Mouse (Mus musculus) hindbrain, embryonic 11.5 days (tissue): ENCODE measurements around the gene Kat5. TPM values are rescaled to one million over a fixed set of nuclear protein-coding genes. Genes with fewer than 3 reads are reported as not detected.
A peak's percentile ranks its signal among the peaks of the same experiment; 100 is the strongest.

Experiments
- ATAC-seq: fragments of 200-750 bp; cut with Nextera tagmentation; 2 replicates; pipeline ENCODE4 v1.8.0; 2017; ENCODE audit warnings: mild to moderate bottlenecking, moderate TSS enrichment, moderate library complexity; ENCODE audit not compliant: low FRiP score
- DNase-seq: peaks from one replicate; pipeline ENCODE4 v3.0.0-alpha.2; 2015; ENCODE audit warnings: low spot score
- H3K27ac ChIP-seq: fragments of 300-500 bp; sonication (generic); 2 replicates; pipeline ENCODE4 v1.5.1; 2014; ENCODE audit warnings: mild to moderate bottlenecking, low read depth, low read length
- H3K27me3 ChIP-seq: fragments of 300-500 bp; sonication (generic); 2 replicates; pipeline ENCODE4 v1.6.1; 2014; ENCODE audit warnings: mild to moderate bottlenecking, low read length, moderate library complexity, mixed read lengths; ENCODE audit not compliant: control insufficient read depth, insufficient read depth
- H3K36me3 ChIP-seq: fragments of 300-500 bp; sonication (generic); 2 replicates; pipeline ENCODE4 v1.6.1; 2014; ENCODE audit warnings: mild to moderate bottlenecking, low read length, moderate library complexity, mixed read lengths; ENCODE audit not compliant: control insufficient read depth, insufficient read depth
- H3K4me1 ChIP-seq: fragments of 300-500 bp; sonication (generic); replicated peaks from 2 replicates; pipeline ENCODE4 v1.6.1; 2014; ENCODE audit warnings: low read length, mixed read lengths; ENCODE audit not compliant: control insufficient read depth, insufficient read depth
- H3K4me2 ChIP-seq: fragments of 300-500 bp; sonication (generic); replicated peaks from 2 replicates; pipeline ENCODE4 v1.6.1; 2014; ENCODE audit warnings: mild to moderate bottlenecking, low read depth, low read length
- H3K4me3 ChIP-seq: fragments of 300-500 bp; sonication (generic); 2 replicates; pipeline ENCODE4 v1.5.1; 2014; ENCODE audit warnings: low read depth, low read length
- H3K9ac ChIP-seq: fragments of 300-500 bp; sonication (generic); 2 replicates; pipeline ENCODE4 v1.6.1; 2014; ENCODE audit warnings: low read depth, low read length
- H3K9me3 ChIP-seq: fragments of 300-500 bp; sonication (generic); 2 replicates; pipeline ENCODE4 v1.6.1; 2016; ENCODE audit warnings: low read length; ENCODE audit not compliant: control insufficient read depth
- WGBS: fragments of 180-500 bp; shearing (Covaris S2); extraction: QIAGEN DNeasy Blood & Tissue Kit; methylation state at CpG from one replicate; pipeline ENCODE4 v1.1.7; 2014; 5-methylcytosine and 5-hydroxymethylcytosine counted together
- polyA plus RNA-seq: library from polyadenylated mRNA; unstranded; fragments of >200 nt; fragmentation: Nextera tagmentation; extraction: Ambion mirVana; gene quantifications from 2 replicates; pipeline ENCODE4 v1.2.1, GENCODE M21; 2014

Kat5 gene
- polyA plus RNA-seq, 1 experiment from 2014 or later: 36.9 TPM

DNA sequence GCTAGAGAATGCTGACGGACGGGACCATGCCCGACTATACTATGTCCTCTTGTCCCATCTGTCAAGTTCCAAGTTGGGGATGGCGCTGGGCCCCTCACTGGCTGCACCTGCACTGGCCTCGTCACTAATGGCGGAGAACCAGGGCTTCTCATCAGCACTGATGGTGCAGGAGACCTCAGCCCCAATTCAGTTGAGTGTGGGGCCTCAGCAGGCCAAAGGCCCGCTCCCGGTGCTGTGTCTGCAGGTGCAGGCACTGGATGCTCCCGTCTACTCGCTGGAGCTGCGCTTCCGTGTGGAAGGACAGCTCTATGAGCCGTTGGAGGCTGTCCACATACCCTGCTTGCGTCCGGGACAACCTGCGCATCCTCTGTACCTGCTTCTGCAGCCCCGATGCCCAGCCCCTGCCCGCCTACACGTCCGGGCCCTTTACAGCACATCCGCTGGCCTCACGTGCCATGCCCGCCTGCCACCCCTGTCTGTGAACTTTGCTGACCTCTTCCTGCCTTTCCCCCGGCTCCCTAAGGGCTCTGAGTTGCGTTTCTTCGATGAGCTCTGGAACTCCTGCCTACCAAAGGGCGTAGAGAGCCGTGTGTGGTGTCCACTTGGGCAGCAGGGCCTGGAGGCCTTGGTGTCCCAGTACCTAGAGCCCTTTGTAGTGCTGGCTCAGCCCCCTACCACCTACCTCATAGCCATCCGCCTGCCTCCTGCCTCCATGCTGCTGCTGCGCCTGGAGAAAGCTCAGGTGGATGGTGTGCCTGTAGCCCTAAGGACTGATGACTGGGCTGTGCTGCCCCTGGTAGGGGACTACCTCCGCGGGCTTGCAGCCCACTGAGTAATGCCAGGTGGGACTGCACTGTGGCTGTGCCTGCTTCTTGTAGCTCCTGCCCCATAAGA, 39.4 kb downstream of the Kat5 start:
- H3K9ac ChIP-seq: no peak overlapping the region

GRCm38 (mm10) chr19:5569521-5569920, 40.5 kb downstream of the Kat5 start:
- H3K27ac ChIP-seq: no peak overlapping the region
- ATAC-seq (no peak), DNase-seq (no peak)
- no peak overlapping the region for H3K4me2 ChIP-seq
- peaks cover 2% of the 10 kb centered on the region for H3K4me1 ChIP-seq
- no peaks in the 10 kb centered on the region for H3K36me3 ChIP-seq
- peaks cover 14% of the 10 kb centered on the region for H3K27me3 ChIP-seq
- 96% methylated on average over 9 of the region's 10 CpGs for WGBS
- H3K9me3 ChIP-seq: no peaks in the 10 kb centered on the region
- H3K4me3 ChIP-seq: no peak overlapping the region
- H3K9ac ChIP-seq: no peak overlapping the region

More for the DNA sequence above, 39.4 kb downstream of the Kat5 start:
- Histone ChIP-seq H3K27ac (no peak overlapping the region), H3K9me3 (no peaks in the 10 kb centered on the region), H3K27me3 (peaks cover 10% of the 10 kb centered on the region), H3K4me1 (peaks cover 2% of the 10 kb centered on the region), H3K4me2 (no peak overlapping the region), H3K4me3 (no peak overlapping the region), H3K36me3 (no peaks in the 10 kb centered on the region)
- ATAC-seq (no peak), DNase-seq (no peak)
- WGBS: 88% methylated on average over 32 of the region's 32 CpGs

GRCm38 (mm10) chr19:5568470-5569140, 41.4 kb downstream of the Kat5 start:
- Histone ChIP-seq H3K4me2 (peak overlapping the region; percentile 80), H3K4me3 (peak overlapping the region; percentile 64), H3K9me3 (no peaks in the 10 kb centered on the region), H3K27ac (no peak overlapping the region), H3K36me3 (no peaks in the 10 kb centered on the region), H3K4me1 (peaks cover 2% of the 10 kb centered on the region), H3K27me3 (peaks cover 19% of the 10 kb centered on the region), H3K9ac (peak overlapping the region; percentile 83; the same call in 1 of the 2 replicates)
- DNase-seq (peak; percentile 94), ATAC-seq (peak; percentile 30)
- WGBS: 10% methylated on average over 27 of the region's 27 CpGs

- H3K27me3 ChIP-seq: peaks cover 24% of the 10 kb centered on the region
- ATAC-seq: peak; percentile 83
Observed at GRCm38 (mm10) chr19:5567534-5568469, 42.2 kb downstream of the Kat5 start, which contains the start of gene Ap5b1. Gene Ap5b1, plus strand, starts transcription at chr19:5568025.

GRCm38 (mm10) chr19:5567180-5567533, 42.9 kb downstream of the Kat5 start:
- Histone ChIP-seq H3K9ac (peak overlapping the region; percentile 83), H3K4me3 (peak overlapping the region; percentile 64), H3K27ac (peak overlapping the region; percentile 78), H3K27me3 (peaks cover 30% of the 10 kb centered on the region), H3K36me3 (no peaks in the 10 kb centered on the region), H3K9me3 (no peaks in the 10 kb centered on the region), H3K4me1 (peaks cover 2% of the 10 kb centered on the region), H3K4me2 (peak overlapping the region; percentile 80)
- WGBS: 4% methylated on average over 25 of the region's 26 CpGs
- ATAC-seq (peak; percentile 41), DNase-seq (no peak)

More at GRCm38 (mm10) chr19:5567534-5568469, 42.2 kb downstream of the Kat5 start, which contains the start of gene Ap5b1:
- Histone ChIP-seq H3K36me3 (no peaks in the 10 kb centered on the region), H3K4me3 (peak within 1 kb of the TSS; percentile 64), H3K4me1 (peaks cover 2% of the 10 kb centered on the region), H3K27ac (peak within 1 kb of the TSS; percentile 78), H3K9ac (peak within 1 kb of the TSS; percentile 83), H3K4me2 (peak within 1 kb of the TSS; percentile 80), H3K9me3 (no peaks in the 10 kb centered on the region)
- DNase-seq: peak; percentile 93
- WGBS: under 1% methylated on average over 69 of the region's 102 CpGs

DNA sequence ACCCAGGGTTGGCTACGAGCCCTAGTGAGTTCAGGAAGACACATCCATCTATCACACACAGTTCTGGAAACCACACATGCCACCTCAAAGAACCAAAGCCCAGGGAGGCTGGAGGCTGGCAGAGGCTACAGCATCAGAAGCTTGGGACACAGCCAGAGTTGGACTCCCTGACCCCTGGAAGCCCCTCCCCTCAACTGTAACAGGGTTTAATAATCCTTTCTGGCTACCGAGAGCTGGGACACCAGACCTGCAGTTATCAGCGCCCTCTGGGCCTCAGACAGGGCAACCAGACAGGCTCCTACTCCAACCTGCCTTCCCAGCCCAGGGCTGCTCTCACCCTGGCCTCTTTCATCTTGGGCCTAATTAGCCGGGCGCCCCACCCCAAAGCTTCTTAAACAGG, 43.7 kb downstream of the Kat5 start:
- H3K4me2 ChIP-seq: no peak overlapping the region
- no peaks in the 10 kb centered on the region for H3K9me3 ChIP-seq
- DNase-seq: no peak
- 59% methylated on average over 5 of the region's 5 CpGs for WGBS
- H3K9ac ChIP-seq: no peak overlapping the region
- H3K36me3 ChIP-seq: no peaks in the 10 kb centered on the region
- H3K4me3 ChIP-seq: no peak overlapping the region; the same call in 1 of the 2 replicates
- H3K4me1 ChIP-seq: peaks cover 2% of the 10 kb centered on the region
- peaks cover 38% of the 10 kb centered on the region for H3K27me3 ChIP-seq
- no peak overlapping the region for H3K27ac ChIP-seq
- no peak for ATAC-seq

DNA sequence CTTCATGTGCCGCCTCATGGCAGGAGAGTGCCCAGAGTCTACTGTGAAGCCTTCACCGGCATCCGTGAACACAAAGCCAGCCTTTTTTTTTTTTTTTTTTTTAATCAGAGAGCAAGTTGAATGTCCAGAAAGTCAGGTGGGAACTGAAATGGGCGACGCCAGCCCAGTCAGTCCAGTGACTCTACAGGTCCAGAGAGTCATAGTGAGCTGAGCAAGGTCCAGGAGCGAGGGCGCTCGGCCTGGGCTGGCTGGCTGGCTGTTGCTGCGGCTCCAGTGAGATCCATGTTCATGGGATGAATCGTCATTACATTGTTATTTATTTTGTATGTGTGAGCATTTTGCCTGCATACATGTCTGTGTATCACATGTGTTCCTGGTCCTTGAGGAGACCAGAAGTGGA, 47.3 kb downstream of the Kat5 start:
- no peak overlapping the region for H3K9ac ChIP-seq
- no peaks in the 10 kb centered on the region for H3K9me3 ChIP-seq
- H3K27ac ChIP-seq: no peak overlapping the region
- peaks cover 74% of the 10 kb centered on the region for H3K27me3 ChIP-seq
- ATAC-seq (no peak), DNase-seq (no peak)
- H3K4me2 ChIP-seq: no peak overlapping the region
- 86% methylated on average over 10 of the region's 10 CpGs for WGBS
- H3K4me3 ChIP-seq: no peak overlapping the region
- 0 out of 2 replicates have a peak, but pooled peaks cover 5% of the 10 kb centered on the region for H3K4me1 ChIP-seq
- no peaks in the 10 kb centered on the region for H3K36me3 ChIP-seq

DNA sequence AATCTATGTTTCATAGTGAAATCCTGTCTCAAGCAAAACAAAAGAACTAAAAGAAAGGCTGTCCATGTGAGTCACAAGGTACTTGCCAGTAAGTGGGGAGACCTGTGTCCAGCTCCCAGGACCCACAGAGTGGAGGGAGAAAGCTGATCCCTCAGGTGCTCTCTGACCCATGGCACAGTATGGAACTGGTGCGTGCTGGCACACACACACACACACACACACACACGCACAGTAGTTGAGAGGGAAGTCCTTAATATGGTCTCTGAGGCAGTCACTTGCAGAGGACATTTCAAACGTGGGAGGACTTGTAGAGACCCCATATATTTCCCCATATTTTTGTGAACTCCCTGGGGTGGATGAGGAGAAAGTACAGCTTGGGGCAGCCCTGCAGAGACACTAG, 48.2 kb downstream of the Kat5 start:
- Histone ChIP-seq H3K36me3 (no peaks in the 10 kb centered on the region), H3K27ac (no peak overlapping the region), H3K9me3 (no peaks in the 10 kb centered on the region), H3K9ac (no peak overlapping the region), H3K4me2 (no peak overlapping the region), H3K4me1 (0 out of 2 replicates have a peak, but pooled peaks cover 5% of the 10 kb centered on the region), H3K4me3 (no peak overlapping the region), H3K27me3 (peaks cover 78% of the 10 kb centered on the region)
- 51% methylated on average over 3 of the region's 3 CpGs for WGBS
- DNase-seq (peak; percentile 22), ATAC-seq (no peak)
